Mouse (Mus musculus) C2C12 (cell line): ENCODE data around the gene Faf1. TPM values are rescaled to one million over a fixed set of nuclear protein-coding genes. Genes with fewer than 3 reads are reported as not detected.

Source experiments
- H3K27me3 ChIP-seq: one replicate; pipeline ENCODE4 v1.6.1; 2011; ENCODE audit not compliant: control insufficient read depth, insufficient read depth, insufficient read length
- H3K36me3 ChIP-seq: one replicate; pipeline ENCODE4 v1.6.1; 2011; ENCODE audit not compliant: control insufficient read depth, insufficient read depth
- H3K4me3 ChIP-seq: one replicate; pipeline ENCODE4 v1.5.1; 2011; ENCODE audit warnings: mild to moderate bottlenecking, control low read depth; ENCODE audit not compliant: poor library complexity, insufficient read depth, severe bottlenecking
- H3K79me2 ChIP-seq: one replicate; pipeline ENCODE4 v1.6.1; 2011; ENCODE audit not compliant: control insufficient read depth, insufficient read depth
- H3K79me3 ChIP-seq: one replicate; pipeline ENCODE4 v1.6.1; 2011; ENCODE audit warnings: low read depth, control low read depth
- H3ac ChIP-seq: one replicate; pipeline ENCODE3; 2011; ENCODE audit warnings: low read depth; ENCODE audit not compliant: control insufficient read depth, insufficient read length
- CEBPB ChIP-seq: IDR thresholded peaks from one replicate; pipeline ENCODE4 v1.6.1; 2011; ENCODE audit warnings: low read depth, mild to moderate bottlenecking, control low read depth, moderate library complexity
- CTCF ChIP-seq: IDR thresholded peaks from one replicate; pipeline ENCODE4 v1.5.1; 2011; ENCODE audit not compliant: control insufficient read depth, insufficient read depth, insufficient read length
- FOSL1 ChIP-seq: IDR thresholded peaks from one replicate; pipeline ENCODE4 v1.8.0; 2011; ENCODE audit warnings: mild to moderate bottlenecking, low read length; ENCODE audit not compliant: poor library complexity, insufficient read depth, severe bottlenecking
- MAX ChIP-seq: IDR thresholded peaks from one replicate; pipeline ENCODE4 v1.6.1; 2011; ENCODE audit warnings: mild to moderate bottlenecking, control low read depth
- MYOD1 ChIP-seq: IDR thresholded peaks from one replicate; pipeline ENCODE4 v1.6.1; 2011; ENCODE audit warnings: low read depth; ENCODE audit not compliant: control insufficient read depth, insufficient read length
- MYOG ChIP-seq: IDR thresholded peaks from one replicate; pipeline ENCODE4 v1.6.1; 2011; ENCODE audit not compliant: control insufficient read depth, insufficient read length; ENCODE audit errors: extremely low read depth
- USF1 ChIP-seq: IDR thresholded peaks from one replicate; pipeline ENCODE4 v1.6.1; 2011; ENCODE audit warnings: low read depth, mild to moderate bottlenecking, control low read depth, moderate library complexity
- polyA plus RNA-seq: library from polyadenylated mRNA; unstranded; fragments of >200 nt; fragmentation: generic; extraction: Trizol; gene quantifications from one replicate; pipeline ENCODE4 v1.2.1, GENCODE M21; 2012; ENCODE audit warnings: missing spikeins

The Faf1 gene
- polyA plus RNA-seq, 1 experiment: 21.4 TPM

GRCm38 (mm10) chr4:109984496-109985423 lies 308.4 kb downstream of the Faf1 start:
- Histone ChIP-seq H3K79me3 (no peaks in the 10 kb centered on the region), H3K4me3 (no peak overlapping the region), H3K79me2 (no peaks in the 10 kb centered on the region), H3ac (no peak overlapping the region), H3K27me3 (peaks cover 30% of the 10 kb centered on the region), H3K36me3 (no peaks in the 10 kb centered on the region)
- TF ChIP-seq MAX: no peak

DNA sequence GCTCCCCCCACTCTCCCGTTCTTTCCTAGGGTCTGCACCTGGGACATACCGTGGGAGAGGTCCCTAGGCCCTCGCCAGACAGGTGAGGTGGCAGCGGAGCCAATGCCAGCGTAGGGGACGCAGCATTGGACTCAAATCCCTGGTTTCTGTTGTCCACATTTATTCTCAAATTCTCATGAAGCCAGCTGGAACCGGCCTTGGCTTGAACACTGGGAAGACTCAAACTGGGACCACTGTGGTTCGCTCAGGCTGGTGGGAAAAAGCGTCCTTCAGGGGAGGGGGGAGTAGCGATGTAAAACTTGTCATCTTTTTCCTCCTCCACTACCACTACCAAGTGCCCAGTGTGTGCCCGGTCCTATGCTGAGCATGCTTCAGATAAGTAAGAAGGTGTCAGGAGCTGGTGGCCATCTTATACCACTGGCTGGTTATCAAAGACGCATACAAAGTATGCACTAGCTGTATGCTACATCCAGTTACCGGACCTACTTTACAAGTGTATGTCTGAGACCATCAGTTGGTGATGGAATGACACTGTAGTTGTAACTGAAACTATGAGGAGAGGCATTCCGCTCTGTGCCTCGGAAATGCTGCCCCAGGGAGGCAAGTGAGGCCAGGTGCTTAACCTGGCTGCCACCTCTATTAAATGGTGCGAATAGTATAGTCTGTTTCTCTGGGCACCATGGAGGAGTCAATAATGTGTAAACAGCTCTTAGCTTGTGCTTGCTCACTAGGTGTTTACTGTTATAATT lies 309.2 kb downstream of the Faf1 start:
- no peak for TF ChIP-seq MYOD1
- no peak for TF ChIP-seq FOSL1
- no peak for TF ChIP-seq CEBPB
- TF ChIP-seq CTCF: no peak
- no peak for TF ChIP-seq USF1
- TF ChIP-seq MYOG: no peak
- no peak for TF ChIP-seq MAX
- H3ac ChIP-seq: no peak overlapping the region
- H3K79me3 ChIP-seq: no peaks in the 10 kb centered on the region
- no peaks in the 10 kb centered on the region for H3K79me2 ChIP-seq
- H3K36me3 ChIP-seq: no peaks in the 10 kb centered on the region
- no peak overlapping the region for H3K4me3 ChIP-seq
- peaks cover 30% of the 10 kb centered on the region for H3K27me3 ChIP-seq

DNA sequence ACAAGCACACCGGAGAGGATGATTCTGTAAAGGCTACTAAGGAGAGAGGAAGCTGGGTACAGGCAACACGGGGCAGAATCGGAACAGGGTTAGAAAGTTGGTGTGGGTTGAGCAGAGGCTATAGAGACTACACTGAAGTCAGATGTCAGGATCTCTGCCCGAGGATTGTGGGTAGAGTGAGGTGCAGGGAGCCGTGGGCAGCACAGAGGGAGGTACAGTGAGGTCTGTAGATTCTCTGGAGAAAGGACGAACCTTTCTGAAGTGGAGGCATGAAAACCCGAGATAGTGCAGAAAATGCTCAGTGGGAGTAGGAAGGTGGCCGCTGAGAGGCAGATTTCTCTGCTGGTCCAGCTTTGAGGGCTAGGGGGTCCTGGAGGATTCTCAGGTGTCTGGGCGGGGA lies 309.9 kb downstream of the Faf1 start:
- H3K4me3 ChIP-seq: no peak overlapping the region
- no peak overlapping the region for H3ac ChIP-seq
- TF ChIP-seq CTCF (no peak), USF1 (no peak), FOSL1 (no peak), MYOG (no peak), MAX (no peak), CEBPB (no peak), MYOD1 (no peak)
- H3K36me3 ChIP-seq: no peaks in the 10 kb centered on the region
- no peaks in the 10 kb centered on the region for H3K79me2 ChIP-seq
- H3K79me3 ChIP-seq: no peaks in the 10 kb centered on the region
- H3K27me3 ChIP-seq: peaks cover 30% of the 10 kb centered on the region

DNA sequence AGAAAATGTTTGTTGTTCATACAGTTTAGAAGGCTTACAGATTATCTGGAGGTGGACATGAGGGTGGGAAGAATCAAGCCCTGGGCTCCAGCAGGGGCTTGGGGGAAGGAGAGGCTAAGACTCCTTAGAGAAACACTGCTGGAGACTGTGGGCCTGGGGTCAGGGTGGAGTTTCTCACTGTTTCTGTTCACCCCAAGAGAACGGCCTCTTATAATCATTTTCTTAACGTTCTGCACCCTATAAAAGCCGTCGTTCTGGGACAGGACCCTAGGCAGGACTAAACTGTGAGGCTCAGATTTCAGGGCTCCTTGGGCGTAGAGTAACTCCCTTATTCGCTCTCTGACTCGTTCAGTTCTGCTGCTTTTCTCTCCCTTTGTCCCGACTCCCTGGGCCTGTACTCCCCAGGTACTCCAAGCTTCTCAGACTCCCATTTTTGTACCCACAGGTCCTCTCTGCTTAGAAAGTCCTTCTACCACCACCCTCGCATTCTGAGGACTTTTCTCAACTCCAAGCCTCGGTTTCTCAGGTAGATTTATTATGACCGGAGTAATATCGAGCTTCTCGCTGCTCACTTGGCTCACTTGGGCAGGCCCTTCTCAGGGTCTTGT lies 310.5 kb downstream of the Faf1 start:
- no peaks in the 10 kb centered on the region for H3K79me3 ChIP-seq
- no peak for TF ChIP-seq MAX
- TF ChIP-seq FOSL1: no peak
- no peak for TF ChIP-seq CTCF
- TF ChIP-seq CEBPB: no peak
- no peak for TF ChIP-seq MYOG
- TF ChIP-seq MYOD1: no peak
- no peak for TF ChIP-seq USF1
- H3K79me2 ChIP-seq: no peaks in the 10 kb centered on the region
- no peaks in the 10 kb centered on the region for H3K36me3 ChIP-seq
- H3K4me3 ChIP-seq: no peak overlapping the region
- peaks cover 30% of the 10 kb centered on the region for H3K27me3 ChIP-seq
- H3ac ChIP-seq: no peak overlapping the region

DNA sequence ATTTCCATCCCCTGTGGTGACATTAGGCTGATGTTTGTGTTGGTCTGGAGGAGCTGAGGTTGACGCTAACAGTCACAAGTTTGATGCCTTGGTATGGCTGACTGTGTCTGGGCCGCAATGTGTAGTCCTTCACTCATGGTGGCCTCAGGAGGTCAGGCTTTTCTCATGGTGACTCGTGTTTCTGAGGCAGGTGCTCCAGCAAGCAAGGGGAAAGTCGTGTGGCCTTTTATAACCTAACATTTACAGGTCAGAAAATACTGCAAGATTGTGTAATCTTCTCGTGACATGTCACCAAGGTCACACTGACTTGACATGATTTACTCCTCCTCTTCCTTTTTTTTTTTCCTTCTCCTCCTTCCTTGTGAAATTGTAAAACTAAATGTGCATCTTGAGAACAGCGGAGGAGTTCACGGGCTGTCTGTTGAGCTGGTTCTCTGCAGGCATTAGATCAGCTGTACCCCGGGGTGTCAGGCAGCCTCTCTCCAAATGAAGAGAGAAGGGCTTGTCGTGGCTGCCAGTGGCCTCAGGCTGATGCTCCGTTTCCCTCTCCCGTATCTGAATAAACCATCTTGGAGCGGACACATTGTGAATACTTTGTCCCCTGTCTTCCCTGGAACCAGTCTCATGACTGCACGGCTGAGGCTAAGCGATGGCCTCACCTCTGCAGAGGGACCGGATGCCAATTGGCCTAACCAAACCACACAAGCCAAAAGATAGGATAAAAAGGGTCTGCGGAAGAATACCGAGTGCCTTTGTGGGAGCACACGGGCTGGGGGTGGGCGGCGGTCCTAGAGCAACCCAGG lies 311.4 kb downstream of the Faf1 start:
- H3K27me3 ChIP-seq: peaks cover 30% of the 10 kb centered on the region
- no peak overlapping the region for H3K4me3 ChIP-seq
- no peaks in the 10 kb centered on the region for H3K36me3 ChIP-seq
- no peaks in the 10 kb centered on the region for H3K79me3 ChIP-seq
- H3ac ChIP-seq: no peak overlapping the region
- no peak for TF ChIP-seq MYOG
- TF ChIP-seq CTCF: no peak
- no peak for TF ChIP-seq MAX
- TF ChIP-seq CEBPB: no peak
- TF ChIP-seq MYOD1: no peak
- no peak for TF ChIP-seq FOSL1
- TF ChIP-seq USF1: no peak
- H3K79me2 ChIP-seq: no peaks in the 10 kb centered on the region
